Mouse (Mus musculus) liver, adult 2 months (tissue): ENCODE data around the gene Bsnd.
A peak's percentile ranks its signal among the peaks of the same experiment; 100 is the strongest.

ENCODE experiments used
- CTCF ChIP-seq: fragments of 200-500 bp; IDR thresholded peaks from 2 replicates; pipeline ENCODE4 v1.5.1; 2011; ENCODE audit warnings: low read depth, low read length, control low read depth
- POLR2A ChIP-seq: fragments of 200-500 bp; IDR thresholded peaks from 2 replicates; pipeline ENCODE4 v1.6.1; 2011; ENCODE audit warnings: low read length, control low read depth; ENCODE audit not compliant: insufficient read depth; ENCODE audit errors: extremely low read depth

DNA sequence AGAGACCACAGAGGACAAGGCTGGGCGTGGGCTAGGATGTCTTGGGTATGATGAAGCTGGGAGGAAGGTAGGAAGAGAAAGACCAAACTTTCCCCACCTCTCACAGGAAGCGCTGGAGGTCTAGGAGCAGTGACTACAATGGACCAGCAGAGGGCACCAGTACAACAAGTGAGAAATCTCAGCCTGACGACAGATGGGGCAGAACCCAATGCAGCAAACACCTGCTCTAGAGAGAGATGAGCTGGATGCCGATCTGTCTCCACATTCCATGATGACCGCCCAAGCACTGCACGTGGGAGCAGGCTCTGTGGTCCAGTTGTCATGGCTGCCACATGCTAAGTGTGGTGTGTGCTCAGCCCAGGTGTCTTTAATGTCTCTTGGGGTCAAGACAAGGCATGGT is 17.8 kb downstream of the Bsnd start:
- TF ChIP-seq POLR2A (no peak), CTCF (peak; percentile 85)
